Mouse (Mus musculus) midbrain, embryonic 13.5 days (tissue): ENCODE measurements around the gene Rdh16f2. TPM values are rescaled to one million over a fixed set of nuclear protein-coding genes. Genes with fewer than 3 reads are reported as not detected.
"Not testable (repeated sequence)": the region's sequence is repeated elsewhere in the genome, so short reads cannot be mapped to it uniquely, and the experiment has no call there.

Experiments used
- ATAC-seq: fragments of 200-750 bp; cut with Nextera tagmentation; 2 replicates; pipeline ENCODE4 v1.8.0; 2017; ENCODE audit warnings: mild to moderate bottlenecking, moderate TSS enrichment, moderate library complexity
- H3K27ac ChIP-seq: fragments of 300-500 bp; sonication (generic); 2 replicates; pipeline ENCODE4 v1.5.1; 2015; ENCODE audit warnings: inconsistent platforms, mild to moderate bottlenecking, moderate library complexity
- H3K27me3 ChIP-seq: fragments of 300-500 bp; sonication (generic); 2 replicates; pipeline ENCODE4 v1.6.1; 2015; ENCODE audit warnings: mild to moderate bottlenecking, inconsistent platforms
- H3K36me3 ChIP-seq: fragments of 300-500 bp; sonication (generic); 2 replicates; pipeline ENCODE4 v1.6.1; 2015; ENCODE audit warnings: mild to moderate bottlenecking, inconsistent platforms
- H3K4me1 ChIP-seq: fragments of 300-500 bp; sonication (generic); replicated peaks from 2 replicates; pipeline ENCODE4 v1.6.1; 2015; ENCODE audit warnings: inconsistent platforms
- H3K4me2 ChIP-seq: fragments of 300-500 bp; sonication (generic); replicated peaks from 2 replicates; pipeline ENCODE4 v1.6.1; 2015; ENCODE audit warnings: moderate library complexity, mild to moderate bottlenecking, inconsistent platforms
- H3K4me3 ChIP-seq: fragments of 300-500 bp; sonication (generic); replicated peaks from 2 replicates; pipeline ENCODE4 v1.5.1; 2015; ENCODE audit warnings: mild to moderate bottlenecking, inconsistent platforms
- H3K9ac ChIP-seq: fragments of 300-500 bp; sonication (generic); replicated peaks from 2 replicates; pipeline ENCODE4 v1.6.1; 2015; ENCODE audit warnings: mild to moderate bottlenecking, inconsistent platforms
- H3K9me3 ChIP-seq: fragments of 300-500 bp; sonication (generic); 2 replicates; pipeline ENCODE4 v1.6.1; 2016; ENCODE audit warnings: mild to moderate bottlenecking, inconsistent platforms
- WGBS: fragments of 180-500 bp; shearing (Covaris S2); methylation state at CpG from one replicate; pipeline ENCODE4 v1.1.7; 2015; 5-methylcytosine and 5-hydroxymethylcytosine counted together
- polyA plus RNA-seq: library from polyadenylated mRNA; unstranded; fragments of >200 nt; fragmentation: Nextera tagmentation; extraction: Ambion mirVana; gene quantifications from 2 replicates; pipeline ENCODE4 v1.2.1, GENCODE M21; 2015

The Rdh16f2 gene
- polyA plus RNA-seq = not detected in 2 replicates

DNA sequence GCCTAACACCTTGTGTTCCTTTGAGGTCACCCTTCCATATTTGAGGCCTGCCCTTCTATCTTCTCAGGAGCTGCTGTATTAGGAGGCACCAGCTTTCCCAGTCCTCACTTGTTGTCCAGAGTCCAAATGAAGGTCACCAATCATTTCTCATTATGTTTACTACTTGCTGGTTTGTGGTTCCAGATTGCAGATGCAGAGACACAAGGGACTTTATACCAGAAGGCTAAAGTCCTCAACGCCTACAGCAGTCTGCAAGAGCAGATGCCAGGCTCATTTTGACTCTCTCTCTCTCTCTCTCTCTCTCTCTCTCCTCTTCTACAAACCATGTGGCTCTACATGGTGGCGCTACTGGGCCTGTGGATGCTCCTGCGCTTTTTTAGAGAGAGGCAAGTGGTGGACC is at the start of gene Rdh16f2:
Gene Rdh16f2 (plus strand): TSS at position 243 of the 400 bp plus-strand sequence.
- Histone ChIP-seq H3K4me1 (no peaks in the 10 kb centered on the region), H3K4me2 (no peak within 1 kb of the TSS), H3K9me3 (no peaks in the 10 kb centered on the region), H3K9ac (no peak within 1 kb of the TSS), H3K36me3 (no peaks in the 10 kb centered on the region), H3K27me3 (no peaks in the 10 kb centered on the region), H3K27ac (no peak within 1 kb of the TSS), H3K4me3 (no peak within 1 kb of the TSS)
- ATAC-seq = no peak
- 82% methylated on average over 3 of the region's 3 CpGs for WGBS

DNA sequence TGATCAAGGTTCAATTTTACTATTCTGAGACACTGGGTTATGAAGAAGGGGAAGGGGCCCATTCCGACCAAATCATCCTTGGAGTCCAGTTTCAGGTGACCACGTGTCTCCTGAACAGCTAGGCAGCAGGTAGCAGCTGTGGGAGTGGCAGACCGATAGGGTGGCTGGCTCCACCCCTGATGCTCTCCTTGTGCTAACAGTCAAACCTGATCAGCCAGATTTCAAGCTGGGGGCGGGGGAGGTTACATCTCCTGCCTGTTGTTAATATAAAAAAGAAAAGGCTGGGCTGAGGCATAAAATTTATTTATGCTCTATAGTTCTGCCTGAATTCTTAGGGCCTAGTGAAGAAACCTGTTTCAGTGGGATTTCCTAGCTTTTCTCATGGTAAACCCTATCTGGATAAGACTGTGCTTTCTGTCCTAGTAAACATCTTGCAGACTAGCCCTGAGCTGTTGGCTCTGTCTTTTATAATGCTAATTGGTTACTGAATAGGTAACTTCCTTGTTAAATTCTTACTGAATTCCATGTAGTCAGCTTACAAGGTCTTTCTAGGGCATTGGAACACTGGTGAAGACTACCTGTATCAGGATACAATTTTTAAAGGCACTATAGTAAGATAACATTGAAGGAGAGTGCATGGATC is 48.9 kb upstream of the Rdh16f2 start:
- not testable (repeated sequence) for H3K9me3 ChIP-seq, H3K36me3 ChIP-seq, H3K4me2 ChIP-seq, H3K9ac ChIP-seq, H3K27me3 ChIP-seq, H3K27ac ChIP-seq, H3K4me3 ChIP-seq, H3K4me1 ChIP-seq, ATAC-seq
- 82% methylated on average over 4 of the region's 4 CpGs for WGBS

DNA sequence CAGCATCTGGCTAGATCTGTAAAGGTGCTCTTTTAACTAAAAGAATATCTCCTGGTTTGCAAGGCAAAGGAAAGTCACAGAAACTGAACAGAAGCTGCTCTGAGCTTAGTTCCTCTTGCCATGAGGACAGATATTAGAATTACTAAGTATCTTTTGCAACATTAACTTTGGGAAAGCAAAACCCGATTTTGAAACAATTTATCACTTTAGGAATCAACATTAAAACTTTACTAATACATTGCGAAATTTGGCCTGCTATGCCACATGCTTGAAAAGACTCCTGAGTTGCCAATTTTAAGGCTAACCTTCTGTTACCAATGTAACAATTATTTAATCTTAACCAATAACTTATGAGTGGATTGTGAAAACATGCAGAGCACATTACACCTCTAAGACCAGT is 44.5 kb upstream of the Rdh16f2 start:
- 92% methylated on average over 2 of the region's 2 CpGs for WGBS
- H3K9ac ChIP-seq, H3K4me3 ChIP-seq, H3K4me1 ChIP-seq, H3K27ac ChIP-seq, H3K4me2 ChIP-seq, H3K27me3 ChIP-seq, H3K9me3 ChIP-seq, ATAC-seq, H3K36me3 ChIP-seq: not testable (repeated sequence)

DNA sequence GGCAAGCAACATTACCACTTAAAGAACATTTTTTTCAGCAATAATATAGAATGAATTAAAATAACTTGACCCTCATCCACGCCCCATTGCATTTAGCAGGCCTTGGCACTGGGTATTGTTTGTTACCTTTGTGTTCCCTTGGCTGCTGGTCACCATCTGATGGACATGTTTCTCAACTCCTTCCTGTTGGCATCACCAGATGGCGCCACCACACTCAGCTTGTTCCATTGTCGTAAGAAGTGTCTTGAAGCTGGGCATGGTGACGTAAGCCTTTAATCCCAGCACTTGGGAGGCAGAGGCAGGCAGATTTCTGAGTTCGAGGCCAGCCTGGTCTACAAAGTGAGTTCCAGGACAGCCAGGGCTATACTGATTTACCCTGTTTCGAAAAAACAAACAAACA is 40.9 kb upstream of the Rdh16f2 start:
- ATAC-seq = no peak
- H3K9ac ChIP-seq = no peak overlapping the region
- H3K36me3 ChIP-seq = no peaks in the 10 kb centered on the region
- no peaks in the 10 kb centered on the region for H3K4me1 ChIP-seq
- H3K27me3 ChIP-seq = no peaks in the 10 kb centered on the region
- 80% methylated on average over 6 of the region's 6 CpGs for WGBS
- H3K9me3 ChIP-seq = peaks cover 4% of the 10 kb centered on the region; the same call in 1 of the 2 replicates
- no peak overlapping the region for H3K27ac ChIP-seq
- no peak overlapping the region for H3K4me3 ChIP-seq
- H3K4me2 ChIP-seq = no peak overlapping the region

DNA sequence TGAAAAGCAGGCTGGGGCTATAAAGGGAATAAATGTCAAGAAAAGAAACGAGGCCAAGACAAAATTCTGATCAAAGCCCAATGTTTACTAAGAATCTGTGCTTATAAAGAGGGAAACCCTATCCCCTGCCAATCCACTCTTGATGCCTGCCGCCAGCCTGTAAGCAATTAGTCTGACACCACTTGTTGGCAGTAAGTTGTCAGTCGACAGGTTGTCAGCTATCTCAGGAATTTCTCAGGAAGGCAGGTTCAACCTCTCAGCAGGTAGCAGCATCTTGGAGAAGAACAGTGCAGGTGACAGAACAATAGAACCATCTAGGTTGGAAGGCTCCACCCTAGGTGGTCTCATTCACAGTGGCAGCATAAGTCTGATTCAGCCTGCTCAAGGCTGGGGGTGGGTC is 37.2 kb upstream of the Rdh16f2 start:
- no peak overlapping the region for H3K9ac ChIP-seq
- 77% methylated on average over 3 of the region's 3 CpGs for WGBS

DNA sequence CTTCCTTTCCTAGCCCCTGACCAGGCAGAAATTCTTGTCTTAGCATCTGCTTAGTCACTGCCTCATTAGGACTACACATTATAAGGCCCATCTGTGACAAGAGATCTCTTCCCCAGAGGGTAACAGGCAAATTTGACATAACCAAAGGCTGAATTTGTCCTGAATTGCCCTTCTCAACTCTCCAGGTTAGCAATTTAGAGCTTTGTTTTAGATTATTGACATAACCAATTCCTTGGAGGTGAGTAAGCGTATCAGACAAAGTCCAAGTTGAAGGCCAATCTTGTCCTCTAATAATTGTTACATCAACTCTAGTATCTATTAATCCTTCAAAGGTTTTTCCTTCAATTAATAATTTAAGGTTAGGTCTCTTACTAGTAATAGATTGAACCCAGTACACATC is 32.1 kb upstream of the Rdh16f2 start:
- not testable (repeated sequence) for H3K4me3 ChIP-seq, H3K9ac ChIP-seq, H3K27ac ChIP-seq, H3K4me1 ChIP-seq, H3K36me3 ChIP-seq, ATAC-seq, H3K9me3 ChIP-seq, H3K27me3 ChIP-seq, H3K4me2 ChIP-seq
- WGBS = 98% methylated on average over 1 of the region's 1 CpGs

More for the DNA sequence above, 37.2 kb upstream of the Rdh16f2 start:
- Histone ChIP-seq H3K4me3 (no peak overlapping the region), H3K36me3 (no peaks in the 10 kb centered on the region), H3K27me3 (no peaks in the 10 kb centered on the region), H3K9me3 (no peaks in the 10 kb centered on the region), H3K27ac (no peak overlapping the region), H3K4me2 (no peak overlapping the region), H3K4me1 (no peaks in the 10 kb centered on the region)
- ATAC-seq = no peak

DNA sequence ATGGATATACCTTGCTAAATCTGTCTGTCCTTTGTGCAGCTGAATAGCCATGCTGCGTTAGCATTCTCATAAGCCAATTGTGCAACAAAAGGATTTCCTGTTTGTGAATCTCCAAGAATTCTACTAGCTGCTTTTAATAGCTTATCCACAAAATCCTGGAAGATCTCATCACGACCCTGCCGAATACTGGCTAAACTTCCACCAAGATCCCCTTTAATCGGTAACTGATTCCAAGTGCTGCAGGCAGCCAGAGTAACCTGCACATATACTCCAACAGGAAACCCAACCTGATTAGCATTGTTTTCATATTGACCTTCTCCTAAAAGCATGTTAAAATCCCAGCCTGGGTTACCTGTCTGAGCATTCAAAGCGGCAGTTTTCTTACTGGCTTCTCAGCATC is 31.0 kb upstream of the Rdh16f2 start:
- H3K9me3 ChIP-seq = peaks cover 2% of the 10 kb centered on the region; the same call in 1 of the 2 replicates
- no peak overlapping the region for H3K4me2 ChIP-seq
- no peak overlapping the region for H3K27ac ChIP-seq
- no peaks in the 10 kb centered on the region for H3K4me1 ChIP-seq
- no peak overlapping the region for H3K4me3 ChIP-seq
- no peaks in the 10 kb centered on the region for H3K27me3 ChIP-seq
- H3K9ac ChIP-seq = no peak overlapping the region
- no peaks in the 10 kb centered on the region for H3K36me3 ChIP-seq
- no peak for ATAC-seq
- 76% methylated on average over 5 of the region's 5 CpGs for WGBS

DNA sequence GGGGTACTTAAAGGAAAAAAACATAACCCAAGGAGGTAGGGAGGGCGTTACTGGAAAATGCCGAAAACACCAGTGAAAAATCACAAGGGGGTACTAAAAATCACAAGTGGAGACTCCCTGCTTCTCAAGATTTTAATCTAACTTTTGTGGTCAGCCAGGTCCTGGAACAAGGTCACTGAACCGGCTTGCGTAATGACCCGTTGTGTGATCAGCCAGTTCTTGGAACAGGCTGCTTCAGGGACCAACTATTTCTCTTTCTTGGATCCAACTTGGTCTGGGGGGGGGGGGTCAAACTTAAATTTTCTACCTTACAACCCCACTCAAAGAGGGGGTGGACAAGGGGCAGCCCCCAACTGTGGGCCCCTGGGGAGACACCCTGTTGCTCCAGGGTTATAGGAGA is 28.5 kb upstream of the Rdh16f2 start:
- not testable (repeated sequence) for H3K27ac ChIP-seq, H3K9me3 ChIP-seq, H3K4me3 ChIP-seq, ATAC-seq, H3K4me2 ChIP-seq, H3K4me1 ChIP-seq, H3K9ac ChIP-seq, H3K27me3 ChIP-seq, H3K36me3 ChIP-seq
- 94% methylated on average over 5 of the region's 5 CpGs for WGBS

DNA sequence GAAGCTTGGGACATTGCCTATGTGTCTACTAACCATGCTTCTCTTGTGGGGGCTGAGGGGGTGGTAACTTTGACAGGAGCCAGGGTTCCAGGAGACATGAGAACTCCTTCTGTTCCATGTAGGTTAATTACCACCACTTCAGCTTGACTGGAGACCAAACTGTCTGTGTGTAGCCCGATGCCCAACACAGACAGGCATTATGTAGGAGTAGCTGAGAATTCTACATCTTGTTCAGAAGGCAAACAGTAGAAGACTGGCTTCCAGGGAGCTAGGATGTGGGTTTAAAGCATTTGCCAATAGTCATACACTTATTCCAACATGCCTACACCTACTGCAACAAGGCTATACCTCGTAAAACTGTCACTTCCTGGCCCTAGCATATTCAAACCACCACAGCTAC is 27.7 kb upstream of the Rdh16f2 start:
- no peaks in the 10 kb centered on the region for H3K27me3 ChIP-seq
- H3K9me3 ChIP-seq = peaks cover 2% of the 10 kb centered on the region; the same call in 1 of the 2 replicates
- no peaks in the 10 kb centered on the region for H3K36me3 ChIP-seq
- H3K4me1 ChIP-seq = no peaks in the 10 kb centered on the region
- H3K27ac ChIP-seq = no peak overlapping the region
- no peak overlapping the region for H3K4me3 ChIP-seq
- no peak overlapping the region for H3K9ac ChIP-seq
- WGBS = 86% methylated on average over 2 of the region's 2 CpGs
- ATAC-seq = no peak
- no peak overlapping the region for H3K4me2 ChIP-seq

DNA sequence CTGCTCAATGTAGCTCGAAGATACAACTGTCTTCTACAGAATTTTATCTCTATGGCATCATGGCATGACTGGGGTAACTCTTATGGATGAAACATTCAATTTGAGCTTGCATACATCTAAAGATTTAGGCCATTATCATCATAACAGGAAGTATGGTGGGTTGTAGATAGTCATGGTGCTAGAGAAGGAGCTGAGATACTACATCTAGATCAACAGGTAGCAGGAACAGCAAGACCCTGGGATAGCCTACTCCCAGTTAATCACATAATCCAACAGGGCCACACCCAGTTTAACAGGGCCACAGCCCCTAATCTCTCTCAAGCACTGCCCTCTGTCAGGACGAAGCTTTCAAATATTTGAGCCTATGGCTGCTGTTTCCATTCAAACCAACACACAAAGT is 25.5 kb upstream of the Rdh16f2 start:
- 68% methylated on average over 2 of the region's 2 CpGs for WGBS
- H3K36me3 ChIP-seq = no peaks in the 10 kb centered on the region
- H3K27me3 ChIP-seq = no peaks in the 10 kb centered on the region
- no peak overlapping the region for H3K9ac ChIP-seq
- no peak overlapping the region for H3K4me2 ChIP-seq
- peaks cover 2% of the 10 kb centered on the region; the same call in 1 of the 2 replicates for H3K9me3 ChIP-seq
- H3K4me1 ChIP-seq = no peaks in the 10 kb centered on the region
- H3K27ac ChIP-seq = no peak overlapping the region
- H3K4me3 ChIP-seq = no peak overlapping the region
- ATAC-seq = no peak

DNA sequence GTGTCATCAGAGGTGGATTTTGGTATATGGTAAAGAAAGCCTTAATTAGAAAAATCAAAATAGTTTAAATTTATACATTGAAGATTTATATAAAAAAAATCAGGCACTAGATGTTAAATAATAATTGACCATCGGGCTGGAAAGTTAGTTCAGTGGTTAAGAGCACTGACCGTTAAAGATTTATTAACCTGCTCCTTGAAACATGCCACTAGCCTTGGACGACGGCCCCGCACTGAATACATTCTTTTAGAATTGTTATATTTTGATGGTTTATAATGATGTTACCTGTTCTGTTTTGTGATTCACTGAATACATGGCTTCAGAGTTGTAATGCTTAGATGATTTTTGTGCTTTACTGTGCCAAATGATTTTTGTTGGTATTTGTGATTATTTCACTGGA is 20.3 kb upstream of the Rdh16f2 start:
- not testable (repeated sequence) for ATAC-seq, H3K36me3 ChIP-seq, H3K9me3 ChIP-seq, H3K27me3 ChIP-seq, H3K4me2 ChIP-seq, H3K4me1 ChIP-seq, H3K4me3 ChIP-seq, H3K9ac ChIP-seq, H3K27ac ChIP-seq
- WGBS = 95% methylated on average over 5 of the region's 5 CpGs

DNA sequence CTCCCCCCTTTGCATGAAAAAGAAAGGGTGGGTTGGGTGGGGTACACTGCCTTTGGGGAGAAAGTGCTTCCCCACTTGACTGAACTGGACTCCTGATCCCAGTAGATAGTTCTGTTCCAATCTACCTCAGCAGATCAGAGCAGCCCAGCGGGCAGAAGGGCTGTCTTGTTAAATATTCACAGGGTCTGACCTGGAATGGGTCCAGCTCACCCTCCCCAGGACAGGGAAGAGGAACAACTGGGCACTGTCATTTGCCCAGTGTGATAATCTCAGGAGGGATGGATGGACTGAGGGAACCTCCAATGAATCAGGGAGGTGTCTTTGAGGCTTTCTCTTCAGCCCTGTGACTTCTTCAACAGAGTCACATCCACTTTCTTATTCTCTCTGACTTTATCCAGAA is 18.2 kb upstream of the Rdh16f2 start:
- Histone ChIP-seq H3K9me3 (no peaks in the 10 kb centered on the region), H3K9ac (no peak overlapping the region), H3K4me2 (no peak overlapping the region), H3K36me3 (no peaks in the 10 kb centered on the region), H3K4me1 (no peaks in the 10 kb centered on the region), H3K27ac (no peak overlapping the region), H3K4me3 (no peak overlapping the region), H3K27me3 (no peaks in the 10 kb centered on the region)
- 88% methylated on average over 1 of the region's 1 CpGs for WGBS
- ATAC-seq = no peak

DNA sequence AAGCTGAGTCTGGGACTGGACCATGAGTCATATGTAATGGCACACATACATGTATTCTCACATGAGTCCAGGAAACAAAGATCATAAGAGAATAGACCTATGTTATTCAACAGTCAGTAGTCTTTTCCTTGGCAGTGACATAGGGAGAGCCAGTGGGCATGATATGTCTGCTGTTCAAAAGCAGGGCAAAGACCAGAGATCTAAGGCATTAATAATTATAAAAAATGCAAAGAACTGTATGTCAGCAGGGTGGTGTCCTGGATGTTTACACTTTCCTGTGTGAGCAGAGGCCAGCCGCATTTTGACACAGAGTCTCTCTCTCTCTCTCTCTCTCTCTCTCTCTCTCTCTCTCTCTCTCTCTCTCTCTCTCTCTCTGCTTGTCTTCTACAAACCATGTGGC is 16.6 kb upstream of the Rdh16f2 start, which contains the start of gene Rdh19:
Gene Rdh19 (plus strand): TSS at position 301 of the 400 bp plus-strand sequence.
- no peaks in the 10 kb centered on the region for H3K9me3 ChIP-seq
- no peaks in the 10 kb centered on the region for H3K36me3 ChIP-seq
- 94% methylated on average over 1 of the region's 1 CpGs for WGBS
- H3K27ac ChIP-seq = no peak within 1 kb of the TSS
- H3K4me2 ChIP-seq = no peak within 1 kb of the TSS
- no peaks in the 10 kb centered on the region for H3K4me1 ChIP-seq
- H3K4me3 ChIP-seq = no peak within 1 kb of the TSS
- no peak for ATAC-seq
- no peaks in the 10 kb centered on the region for H3K27me3 ChIP-seq
- no peak within 1 kb of the TSS for H3K9ac ChIP-seq
